Mouse (Mus musculus) E14TG2a.4 (cell line): ENCODE measurements around the gene Herpud1.

Experiments
- CTCF ChIP-seq: conservative IDR thresholded peaks from 2 replicates; pipeline ENCODE4 v1.5.1; 2014; ENCODE audit warnings: low read length
- NANOG ChIP-seq: IDR thresholded peaks from 2 replicates; pipeline ENCODE4 v1.6.1; 2014; ENCODE audit warnings: borderline replicate concordance, low read length, mixed read lengths
- POU5F1 ChIP-seq: IDR thresholded peaks from 2 replicates; pipeline ENCODE4 v1.6.1; 2014; ENCODE audit warnings: low read length, borderline replicate concordance

DNA sequence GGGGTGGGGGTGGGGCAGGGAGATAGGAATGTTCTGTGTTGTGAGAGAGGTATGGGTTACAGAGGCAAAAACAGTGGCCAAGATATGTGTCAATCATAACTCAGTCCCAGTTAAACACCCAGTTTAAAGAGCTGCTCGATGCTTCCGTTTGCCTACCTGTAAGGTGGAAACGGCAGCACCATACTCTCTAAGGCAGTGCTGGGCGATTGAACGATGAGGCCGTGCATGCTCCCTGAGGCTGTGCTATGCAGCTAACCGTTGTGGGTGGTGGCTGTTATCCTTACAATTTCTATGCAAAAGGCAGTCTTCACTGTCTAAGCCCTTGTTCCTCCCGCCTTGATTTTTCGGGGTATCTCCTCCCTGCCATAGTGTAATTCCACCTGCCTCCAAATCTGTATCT lies 6.6 kb upstream of the Herpud1 start:
- TF ChIP-seq CTCF (no peak), POU5F1 (no peak), NANOG (no peak)
